Mouse (Mus musculus) cortical plate, adult 2 months (tissue): Measurements from ENCODE around the gene Fam155a. TPM values are rescaled to one million over a fixed set of nuclear protein-coding genes. Genes with fewer than 3 reads are reported as not detected.

ENCODE experiments used
- H3K27ac ChIP-seq: fragments of 200-500 bp; 2 replicates; pipeline ENCODE4 v1.5.1; 2012; ENCODE audit warnings: low read length, control low read depth, inconsistent platforms; ENCODE audit not compliant: insufficient read depth
- H3K4me1 ChIP-seq: fragments of 200-500 bp; 2 replicates; pipeline ENCODE4 v1.6.1; 2011; ENCODE audit warnings: low read length; ENCODE audit not compliant: control insufficient read depth, insufficient read depth
- H3K4me3 ChIP-seq: fragments of 200-500 bp; 2 replicates; pipeline ENCODE4 v1.5.1; 2011; ENCODE audit warnings: mild to moderate bottlenecking, low read length, control low read depth; ENCODE audit not compliant: insufficient read depth
- CTCF ChIP-seq: fragments of 200-500 bp; IDR thresholded peaks from 2 replicates; pipeline ENCODE4 v1.5.1; 2011; ENCODE audit warnings: mild to moderate bottlenecking, control low read depth, low read length; ENCODE audit not compliant: insufficient read depth; ENCODE audit errors: extremely low read depth
- POLR2A ChIP-seq: fragments of 200-500 bp; IDR thresholded peaks from 2 replicates; pipeline ENCODE4 v1.6.1; 2011; ENCODE audit warnings: mild to moderate bottlenecking, low read length, control low read depth; ENCODE audit not compliant: insufficient read depth; ENCODE audit errors: extremely low read depth
- polyA plus RNA-seq: library from polyadenylated mRNA; depleted of rRNA; stranded (reverse); fragments of >200 nt; gene quantifications from 2 replicates; pipeline ENCODE4 v1.2.3, GENCODE M21; 2012; rRNA removed

The Fam155a gene
- polyA plus RNA-seq, 1 experiment = 60.2 TPM

- Histone ChIP-seq H3K4me3 (no peak overlapping the region), H3K4me1 (no peaks in the 10 kb centered on the region), H3K27ac (no peak overlapping the region)
- TF ChIP-seq POLR2A (no peak), CTCF (no peak)
These were observed 613.7 kb downstream of the Fam155a start for GRCm38 (mm10) chr8:9157141-9157781.

Other genes with a start within 250 kb of the Fam155a start
- not detected in 2 replicates for gene Gm10217, start 93.1 kb upstream of the Fam155a start, polyA plus RNA-seq
- gene Lig4, start 206.5 kb upstream of the Fam155a start, polyA plus RNA-seq = 4.4 and 5.2 TPM in 2 replicates
- 12.9 and 13.0 TPM in 2 replicates for gene Abhd13, start 206.5 kb upstream of the Fam155a start, polyA plus RNA-seq
- gene Tnfsf13b, start 235.3 kb upstream of the Fam155a start, polyA plus RNA-seq = 1.1 and 1.7 TPM in 2 replicates